Mouse (Mus musculus): ENCODE data around the gene Spata9. TPM values are rescaled to one million over a fixed set of nuclear protein-coding genes. Genes with fewer than 3 reads are reported as not detected.

Spata9 gene
- polyA plus RNA-seq, 1 experiment from 2014 or later, result 0.31 TPM

Other genes with a start within 250 kb of the Spata9 start
- gene Glrx, start 127.3 kb upstream of the Spata9 start, polyA plus RNA-seq (2015; fragmentation: Nextera tagmentation; extraction: Ambion mirVana), result 102 and 131 TPM in 2 replicates
- gene Rhobtb3, start 23.2 kb upstream of the Spata9 start, polyA plus RNA-seq (2015; fragmentation: Nextera tagmentation; extraction: Ambion mirVana), result 19.7 and 21.6 TPM in 2 replicates
- 11.8 and 12.4 TPM in 2 replicates for gene Rfesd, start 51.6 kb downstream of the Spata9 start, polyA plus RNA-seq (2015; fragmentation: Nextera tagmentation; extraction: Ambion mirVana)
- gene Gpr150, start 89.8 kb downstream of the Spata9 start, polyA plus RNA-seq (2015; fragmentation: Nextera tagmentation; extraction: Ambion mirVana), result 0.06 TPM in 1 of 2 replicates, not detected in the other
- gene Arsk, start 131.5 kb downstream of the Spata9 start, polyA plus RNA-seq (2015; fragmentation: Nextera tagmentation; extraction: Ambion mirVana), result 3.3 and 3.4 TPM in 2 replicates
- gene Ttc37, start 131.6 kb downstream of the Spata9 start, polyA plus RNA-seq (2015; fragmentation: Nextera tagmentation; extraction: Ambion mirVana), result 6.2 and 8.1 TPM in 2 replicates

All from heart, embryonic 15.5 days (tissue).